Mouse (Mus musculus) kidney, embryonic 15.5 days (tissue): ENCODE results near the gene Fxyd5. TPM values are rescaled to one million over a fixed set of nuclear protein-coding genes. Genes with fewer than 3 reads are reported as not detected.

Source experiments
- ATAC-seq: fragments of 200-750 bp; cut with Nextera tagmentation; replicated peaks from 2 replicates; pipeline ENCODE4 v1.8.0; 2017; ENCODE audit warnings: moderate TSS enrichment; ENCODE audit not compliant: low FRiP score
- H3K27ac ChIP-seq: fragments of 300-500 bp; sonication (generic); 2 replicates; pipeline ENCODE4 v1.5.1; 2015; ENCODE audit warnings: mild to moderate bottlenecking, inconsistent platforms
- H3K27me3 ChIP-seq: fragments of 300-500 bp; sonication (generic); 2 replicates; pipeline ENCODE4 v1.6.1; 2015; ENCODE audit warnings: inconsistent platforms
- H3K36me3 ChIP-seq: fragments of 300-500 bp; sonication (generic); 2 replicates; pipeline ENCODE4 v1.6.1; 2015; ENCODE audit warnings: inconsistent platforms
- H3K4me1 ChIP-seq: fragments of 300-500 bp; sonication (generic); 2 replicates; pipeline ENCODE4 v1.6.1; 2015; ENCODE audit warnings: inconsistent platforms
- H3K4me2 ChIP-seq: fragments of 300-500 bp; sonication (generic); 2 replicates; pipeline ENCODE4 v1.6.1; 2015; ENCODE audit warnings: moderate library complexity, mild to moderate bottlenecking, inconsistent platforms
- H3K4me3 ChIP-seq: fragments of 300-500 bp; sonication (generic); replicated peaks from 2 replicates; pipeline ENCODE4 v1.5.1; 2015; ENCODE audit warnings: mild to moderate bottlenecking, inconsistent platforms
- H3K9ac ChIP-seq: fragments of 300-500 bp; sonication (generic); 2 replicates; pipeline ENCODE4 v1.6.1; 2015; ENCODE audit warnings: mild to moderate bottlenecking, inconsistent platforms
- H3K9me3 ChIP-seq: fragments of 300-500 bp; sonication (generic); replicated peaks from 2 replicates; pipeline ENCODE4 v1.6.1; 2016; ENCODE audit warnings: inconsistent platforms
- WGBS: fragments of 180-500 bp; shearing (Covaris S2); methylation state at CpG from one replicate; pipeline ENCODE4 v1.1.7; 2015; ENCODE audit warnings: mixed read lengths; 5-methylcytosine and 5-hydroxymethylcytosine counted together
- polyA plus RNA-seq: library from polyadenylated mRNA; unstranded; fragments of >200 nt; fragmentation: Nextera tagmentation; extraction: Ambion mirVana; gene quantifications from 2 replicates; pipeline ENCODE4 v1.2.1, GENCODE M21; 2015

The Fxyd5 gene
- polyA plus RNA-seq, 1 experiment from 2014 or later: 35.0 TPM

DNA sequence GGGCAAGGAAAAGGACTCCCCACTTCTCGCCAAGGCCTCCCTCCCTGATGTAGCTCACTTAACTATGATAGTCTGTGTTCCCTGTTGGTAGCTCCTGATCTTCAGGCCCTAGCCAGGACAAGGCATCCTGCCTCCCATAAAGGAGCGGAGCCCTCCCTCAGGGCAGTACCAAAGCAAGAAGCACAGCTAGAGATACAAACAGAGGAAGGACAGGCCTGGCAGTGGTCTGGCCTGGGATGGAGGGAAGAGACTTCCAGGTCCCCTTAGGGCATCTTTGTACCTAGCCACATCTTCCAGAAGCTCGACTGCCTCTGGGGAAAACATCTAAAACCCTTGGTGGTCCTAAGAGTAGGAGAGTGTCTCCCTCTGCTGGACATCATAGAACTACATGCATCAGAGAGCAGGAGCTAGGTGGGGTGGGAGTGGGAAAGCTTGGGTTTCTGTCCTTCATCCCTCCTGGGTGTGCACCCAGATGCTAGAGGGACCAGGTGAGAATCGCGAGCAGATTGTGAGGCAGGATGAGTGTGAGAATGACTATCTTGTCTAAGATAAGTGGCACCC, 35.7 kb upstream of the Fxyd5 start:
- Histone ChIP-seq H3K4me1 (peaks cover 8% of the 10 kb centered on the region), H3K27ac (no peak overlapping the region), H3K4me3 (no peak overlapping the region), H3K36me3 (no peaks in the 10 kb centered on the region), H3K9ac (no peak overlapping the region), H3K27me3 (no peaks in the 10 kb centered on the region), H3K9me3 (no peaks in the 10 kb centered on the region), H3K4me2 (no peak overlapping the region)
- 51% methylated on average over 5 of the region's 5 CpGs for WGBS
- peak; percentile 54 for ATAC-seq

DNA sequence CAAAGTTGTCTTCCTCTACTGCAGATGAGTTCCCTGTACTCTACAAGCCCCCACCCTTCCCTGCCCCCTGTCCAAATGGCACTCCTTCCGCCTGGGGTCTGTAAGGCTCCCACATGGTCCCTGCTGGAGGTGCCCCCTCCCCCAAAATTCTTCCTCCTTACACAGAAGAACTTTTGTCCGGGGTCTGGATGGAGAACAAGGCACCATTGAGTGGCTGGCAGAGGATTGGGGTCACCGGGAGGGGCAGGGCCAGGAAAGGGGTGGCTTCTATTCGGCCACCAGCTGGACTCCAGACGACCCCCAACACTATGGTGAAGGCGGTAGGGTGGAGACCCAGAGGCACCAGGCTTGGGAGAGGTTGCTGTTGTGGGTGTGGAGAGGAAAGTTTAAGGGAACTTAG, 35.2 kb upstream of the Fxyd5 start:
- Histone ChIP-seq H3K4me3 (no peak overlapping the region), H3K36me3 (no peaks in the 10 kb centered on the region), H3K27me3 (no peaks in the 10 kb centered on the region), H3K9ac (no peak overlapping the region), H3K27ac (no peak overlapping the region), H3K4me1 (peaks cover 13% of the 10 kb centered on the region), H3K4me2 (no peak overlapping the region), H3K9me3 (no peaks in the 10 kb centered on the region)
- WGBS: 54% methylated on average over 6 of the region's 6 CpGs
- ATAC-seq: no peak

GRCm38 (mm10) chr7:31076492-31076891, 34.2 kb upstream of the Fxyd5 start, which contains the start of gene Fxyd3:
Gene Fxyd3, minus strand, starts transcription at chr7:31076704.
- Histone ChIP-seq H3K36me3 (no peaks in the 10 kb centered on the region), H3K4me2 (no peak within 1 kb of the TSS), H3K9ac (no peak within 1 kb of the TSS), H3K4me3 (no peak within 1 kb of the TSS), H3K27me3 (no peaks in the 10 kb centered on the region), H3K27ac (no peak within 1 kb of the TSS), H3K9me3 (no peaks in the 10 kb centered on the region), H3K4me1 (peaks cover 22% of the 10 kb centered on the region)
- ATAC-seq: no peak
- WGBS: 42% methylated on average over 5 of the region's 5 CpGs

DNA sequence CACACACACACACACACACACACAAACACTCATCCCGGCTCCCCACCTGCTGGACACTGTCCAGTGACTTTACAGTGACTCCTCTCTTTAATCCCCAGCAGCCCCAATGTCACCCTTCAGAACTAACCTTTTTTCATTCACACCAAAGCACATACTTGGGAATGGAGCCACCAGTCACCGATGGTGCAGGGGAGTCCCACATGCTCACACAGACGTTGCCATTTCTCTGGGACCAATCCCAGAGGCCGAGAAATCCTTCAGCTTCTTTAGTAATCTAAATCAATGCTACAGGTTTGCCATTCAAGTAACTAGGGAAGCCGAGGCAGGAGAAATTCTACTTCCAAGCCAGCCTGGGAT, 32.4 kb upstream of the Fxyd5 start:
- H3K4me2 ChIP-seq: no peak overlapping the region
- no peak overlapping the region for H3K4me3 ChIP-seq
- H3K9ac ChIP-seq: no peak overlapping the region
- H3K27ac ChIP-seq: no peak overlapping the region
- H3K36me3 ChIP-seq: no peaks in the 10 kb centered on the region
- peaks cover 23% of the 10 kb centered on the region for H3K4me1 ChIP-seq
- no peak for ATAC-seq
- no peaks in the 10 kb centered on the region for H3K9me3 ChIP-seq
- H3K27me3 ChIP-seq: no peaks in the 10 kb centered on the region
- 50% methylated on average over 5 of the region's 5 CpGs for WGBS

GRCm38 (mm10) chr7:31074061-31074712, 31.9 kb upstream of the Fxyd5 start:
- Histone ChIP-seq H3K4me2 (no peak overlapping the region), H3K4me3 (no peak overlapping the region), H3K9ac (no peak overlapping the region), H3K4me1 (peaks cover 23% of the 10 kb centered on the region), H3K27ac (no peak overlapping the region), H3K36me3 (no peaks in the 10 kb centered on the region), H3K9me3 (no peaks in the 10 kb centered on the region), H3K27me3 (no peaks in the 10 kb centered on the region)
- 43% methylated on average over 7 of the region's 7 CpGs for WGBS
- ATAC-seq: no peak

DNA sequence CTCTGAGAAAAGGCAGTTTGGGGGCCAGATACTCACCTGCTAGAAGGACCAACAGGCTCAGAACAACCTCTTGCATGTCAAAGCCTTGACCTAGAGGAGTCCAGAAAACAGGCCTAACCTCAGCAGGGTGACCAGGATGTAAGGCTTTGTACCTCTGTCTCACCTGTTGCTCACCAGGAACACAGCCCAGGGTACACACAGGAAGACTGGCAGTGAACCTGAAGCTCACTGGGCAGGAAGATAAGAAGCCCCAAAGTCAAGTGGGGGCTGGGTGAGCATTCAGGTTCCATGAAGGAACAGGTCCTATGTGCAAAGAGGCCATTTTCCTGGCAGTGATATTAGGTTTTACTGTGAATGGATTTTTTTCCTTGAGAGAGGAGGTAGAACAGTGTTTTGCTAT, 31.3 kb upstream of the Fxyd5 start:
- ATAC-seq: no peak
- Histone ChIP-seq H3K4me2 (no peak overlapping the region), H3K27me3 (no peaks in the 10 kb centered on the region), H3K9ac (no peak overlapping the region), H3K36me3 (no peaks in the 10 kb centered on the region), H3K27ac (0 out of 2 replicates have a peak overlapping the region, but pooled peaks have one; percentile 22), H3K4me3 (no peak overlapping the region), H3K9me3 (no peaks in the 10 kb centered on the region), H3K4me1 (peaks cover 24% of the 10 kb centered on the region)

DNA sequence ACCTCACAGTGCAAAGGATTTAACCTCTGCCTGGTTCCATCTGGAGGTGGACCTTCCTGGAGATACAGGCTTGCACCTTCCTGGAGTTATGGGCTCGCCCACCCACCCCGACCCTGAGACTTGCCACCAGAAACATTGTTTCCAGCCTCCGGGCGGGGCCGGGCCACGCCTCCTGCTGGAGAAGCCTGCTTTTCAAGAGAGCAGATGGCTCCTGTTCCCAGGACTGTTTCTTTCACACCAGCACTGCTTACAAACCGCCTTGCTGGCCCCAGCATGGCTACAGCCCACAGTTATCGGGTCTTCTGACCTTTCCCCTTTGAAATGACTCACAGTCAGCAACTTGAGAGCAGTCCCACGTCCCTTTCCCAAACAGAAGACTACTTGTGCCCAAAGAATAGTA, 30.0 kb upstream of the Fxyd5 start:
- H3K27me3 ChIP-seq: no peaks in the 10 kb centered on the region
- peaks cover 36% of the 10 kb centered on the region for H3K4me1 ChIP-seq
- no peaks in the 10 kb centered on the region for H3K9me3 ChIP-seq
- ATAC-seq: no peak
- H3K36me3 ChIP-seq: no peaks in the 10 kb centered on the region
- H3K27ac ChIP-seq: peak overlapping the region; percentile 30
- no peak overlapping the region for H3K9ac ChIP-seq
- H3K4me2 ChIP-seq: 0 out of 2 replicates have a peak overlapping the region, but pooled peaks have one; percentile 14
- no peak overlapping the region for H3K4me3 ChIP-seq
- 17% methylated on average over 9 of the region's 9 CpGs for WGBS

GRCm38 (mm10) chr7:31070324-31070723, 28.0 kb upstream of the Fxyd5 start:
- no peak overlapping the region for H3K4me2 ChIP-seq
- H3K9ac ChIP-seq: no peak overlapping the region
- no peaks in the 10 kb centered on the region for H3K36me3 ChIP-seq
- WGBS: 71% methylated on average over 6 of the region's 6 CpGs
- H3K27me3 ChIP-seq: no peaks in the 10 kb centered on the region
- H3K9me3 ChIP-seq: no peaks in the 10 kb centered on the region
- peaks cover 41% of the 10 kb centered on the region for H3K4me1 ChIP-seq
- no peak for ATAC-seq
- H3K4me3 ChIP-seq: no peak overlapping the region
- H3K27ac ChIP-seq: no peak overlapping the region

GRCm38 (mm10) chr7:31069491-31069890, 27.2 kb upstream of the Fxyd5 start:
- H3K27ac ChIP-seq: no peak overlapping the region
- no peak for ATAC-seq
- peaks cover 41% of the 10 kb centered on the region for H3K4me1 ChIP-seq
- no peak overlapping the region for H3K4me3 ChIP-seq
- no peaks in the 10 kb centered on the region for H3K36me3 ChIP-seq
- H3K27me3 ChIP-seq: no peaks in the 10 kb centered on the region
- WGBS: 82% methylated on average over 14 of the region's 14 CpGs
- H3K9me3 ChIP-seq: no peaks in the 10 kb centered on the region
- H3K4me2 ChIP-seq: no peak overlapping the region
- H3K9ac ChIP-seq: no peak overlapping the region

DNA sequence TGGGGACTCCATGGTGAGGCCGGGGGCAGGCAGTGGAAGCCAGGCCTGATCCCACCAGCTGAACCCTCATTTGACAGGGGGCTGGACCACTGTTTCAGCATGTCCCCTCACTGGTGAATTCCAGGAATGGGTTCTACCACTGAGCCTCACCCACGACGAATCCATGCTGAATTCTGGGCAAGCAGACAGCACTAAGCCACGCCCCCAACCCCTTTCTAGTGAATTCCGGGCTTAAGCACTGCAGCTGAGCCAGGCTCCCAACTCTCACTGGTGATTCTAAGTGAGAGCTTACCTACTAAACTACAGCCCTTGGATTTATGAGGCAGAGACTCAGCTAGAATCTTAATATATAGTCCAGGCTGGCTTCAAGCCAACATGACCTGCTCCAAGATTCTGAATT, 25.6 kb upstream of the Fxyd5 start:
- 0 out of 2 replicates have a peak, but pooled peaks have one; percentile 18 for ATAC-seq
- Histone ChIP-seq H3K27me3 (no peaks in the 10 kb centered on the region), H3K9me3 (no peaks in the 10 kb centered on the region), H3K27ac (peak overlapping the region; percentile 37; the same call in 1 of the 2 replicates), H3K4me1 (peaks cover 32% of the 10 kb centered on the region), H3K4me2 (no peak overlapping the region), H3K9ac (no peak overlapping the region), H3K36me3 (no peaks in the 10 kb centered on the region), H3K4me3 (no peak overlapping the region)
- 44% methylated on average over 5 of the region's 5 CpGs for WGBS

GRCm38 (mm10) chr7:31063074-31063560, 20.8 kb upstream of the Fxyd5 start:
- WGBS: 84% methylated on average over 12 of the region's 12 CpGs
- no peak overlapping the region for H3K9ac ChIP-seq
- H3K36me3 ChIP-seq: no peaks in the 10 kb centered on the region
- peaks cover 17% of the 10 kb centered on the region for H3K4me1 ChIP-seq
- no peak for ATAC-seq
- H3K4me2 ChIP-seq: no peak overlapping the region
- H3K27me3 ChIP-seq: no peaks in the 10 kb centered on the region
- H3K9me3 ChIP-seq: no peaks in the 10 kb centered on the region
- H3K27ac ChIP-seq: no peak overlapping the region
- H3K4me3 ChIP-seq: no peak overlapping the region

GRCm38 (mm10) chr7:31060621-31061010, 18.3 kb upstream of the Fxyd5 start:
- Histone ChIP-seq H3K9ac (no peak overlapping the region), H3K36me3 (no peaks in the 10 kb centered on the region)

More at GRCm38 (mm10) chr7:31060621-31061010, 18.3 kb upstream of the Fxyd5 start:
- Histone ChIP-seq H3K27me3 (no peaks in the 10 kb centered on the region), H3K4me2 (no peak overlapping the region), H3K9me3 (no peaks in the 10 kb centered on the region), H3K27ac (no peak overlapping the region), H3K4me3 (no peak overlapping the region), H3K4me1 (peaks cover 11% of the 10 kb centered on the region)
- ATAC-seq: no peak
- WGBS: 89% methylated on average over 7 of the region's 7 CpGs
